Mouse (Mus musculus): Measurements from ENCODE around the gene Tshr. TPM values are rescaled to one million over a fixed set of nuclear protein-coding genes. Genes with fewer than 3 reads are reported as not detected.
A peak's percentile ranks its signal among the peaks of the same experiment; 100 is the strongest.
"Not testable (repeated sequence)": the region's sequence is repeated elsewhere in the genome, so short reads cannot be mapped to it uniquely, and the experiment has no call there.

Tshr gene
- polyA plus RNA-seq, 1 experiment from 2014 or later, result 0.98 TPM

DNA sequence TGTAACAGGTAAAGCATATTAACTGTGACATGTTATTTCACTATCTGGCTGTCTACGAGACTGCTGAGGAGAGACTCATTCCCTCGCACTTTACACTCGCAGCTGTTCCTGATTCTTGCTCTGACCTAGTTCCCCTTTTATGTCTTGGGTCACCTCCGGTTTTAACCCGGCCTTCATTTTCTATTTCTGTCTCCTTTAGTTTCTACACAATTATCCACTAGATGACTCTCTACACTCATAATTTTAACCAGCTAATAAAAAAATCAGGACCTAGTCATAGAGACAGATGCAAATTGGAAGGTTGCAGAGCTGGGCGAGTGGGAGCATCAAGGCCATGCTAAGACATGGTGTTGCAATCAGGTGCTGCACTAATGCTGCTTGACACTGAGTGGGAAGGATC, 150.2 kb downstream of the Tshr start:
- Histone ChIP-seq H3K9ac (ENCODE audit: low read length) (no peak overlapping the region), H3K9me3 (replicated peaks; ENCODE audit: control insufficient read depth, low read length) (no peaks in the 10 kb centered on the region), H3K36me3 (ENCODE audit: control insufficient read depth, insufficient read depth, low read length) (no peaks in the 10 kb centered on the region), H3K4me1 (ENCODE audit: control insufficient read depth, insufficient read depth, low read length) (no peaks in the 10 kb centered on the region), H3K4me2 (ENCODE audit: low read length) (no peak overlapping the region), H3K27me3 (replicated peaks; ENCODE audit: control insufficient read depth, insufficient read depth, low read length) (no peaks in the 10 kb centered on the region), H3K4me3 (ENCODE audit: low read depth, low read length) (no peak overlapping the region), H3K27ac (ENCODE audit: low read depth, low read length) (no peak overlapping the region)
- no peak for ATAC-seq
- WGBS, result 94% methylated on average over 6 of the region's 6 CpGs
- DNase-seq (ENCODE audit: low spot score), result no peak

DNA sequence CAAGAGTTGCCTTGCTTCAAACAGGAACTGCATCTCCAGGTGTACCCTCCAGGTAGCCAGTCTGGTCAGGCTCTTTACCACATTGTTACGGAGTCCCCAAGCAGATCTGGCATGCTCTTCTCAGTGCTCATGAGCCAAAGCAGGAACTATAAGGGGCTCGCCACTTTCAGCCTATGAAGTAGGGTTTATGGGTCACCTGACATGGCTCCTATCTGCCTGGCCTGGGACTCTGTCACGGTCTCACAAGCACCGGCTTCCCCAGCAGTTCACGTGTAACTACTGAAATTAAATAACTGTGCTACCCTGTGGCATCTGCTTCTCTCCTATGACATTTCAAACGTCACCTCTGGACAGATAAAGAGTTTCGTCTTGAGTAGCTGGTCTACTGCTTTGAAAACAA, 155.8 kb downstream of the Tshr start:
- H3K4me1 ChIP-seq (ENCODE audit: control insufficient read depth, insufficient read depth, low read length), result no peaks in the 10 kb centered on the region
- 95% methylated on average over 7 of the region's 7 CpGs for WGBS

DNA sequence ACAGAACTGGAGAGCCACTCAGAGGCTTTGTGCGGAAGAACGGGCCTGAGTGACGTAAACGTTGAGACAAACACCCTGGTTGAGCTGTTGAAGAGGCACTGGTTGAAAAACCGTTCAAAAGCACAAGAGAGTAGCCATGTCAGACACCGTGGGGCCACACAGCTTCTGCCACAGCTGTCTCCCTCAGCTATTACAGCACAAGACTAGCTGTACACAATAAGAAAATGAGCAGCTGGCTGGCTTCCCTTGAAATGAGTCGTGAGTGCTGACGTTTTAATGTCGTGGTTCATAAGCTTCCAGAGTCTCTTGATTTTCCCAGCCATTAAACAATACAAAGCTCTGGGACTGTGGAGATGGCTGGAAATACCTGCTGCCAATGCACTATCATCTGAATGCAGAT, 165.1 kb downstream of the Tshr start:
- Histone ChIP-seq H3K4me3 (ENCODE audit: low read depth, low read length) (no peak overlapping the region), H3K36me3 (ENCODE audit: control insufficient read depth, insufficient read depth, low read length) (no peaks in the 10 kb centered on the region), H3K9ac (ENCODE audit: low read length) (no peak overlapping the region), H3K9me3 (replicated peaks; ENCODE audit: control insufficient read depth, low read length) (no peaks in the 10 kb centered on the region), H3K27ac (ENCODE audit: low read depth, low read length) (peak overlapping the region; percentile 2; the same call in 1 of the 2 replicates), H3K27me3 (replicated peaks; ENCODE audit: control insufficient read depth, insufficient read depth, low read length) (no peaks in the 10 kb centered on the region), H3K4me1 (ENCODE audit: control insufficient read depth, insufficient read depth, low read length) (peaks cover 5% of the 10 kb centered on the region; the same call in 1 of the 2 replicates), H3K4me2 (ENCODE audit: low read length) (no peak overlapping the region)
- WGBS, result 59% methylated on average over 9 of the region's 9 CpGs
- no peak for ATAC-seq
- DNase-seq (ENCODE audit: low spot score), result peak; percentile 51

More for the DNA sequence above, 155.8 kb downstream of the Tshr start:
- Histone ChIP-seq H3K27me3 (replicated peaks; ENCODE audit: control insufficient read depth, insufficient read depth, low read length) (no peaks in the 10 kb centered on the region), H3K9me3 (replicated peaks; ENCODE audit: control insufficient read depth, low read length) (no peaks in the 10 kb centered on the region), H3K9ac (ENCODE audit: low read length) (no peak overlapping the region), H3K36me3 (ENCODE audit: control insufficient read depth, insufficient read depth, low read length) (no peaks in the 10 kb centered on the region), H3K4me2 (ENCODE audit: low read length) (no peak overlapping the region), H3K27ac (ENCODE audit: low read depth, low read length) (no peak overlapping the region), H3K4me3 (ENCODE audit: low read depth, low read length) (no peak overlapping the region)
- ATAC-seq, result no peak
- no peak for DNase-seq (ENCODE audit: low spot score)

DNA sequence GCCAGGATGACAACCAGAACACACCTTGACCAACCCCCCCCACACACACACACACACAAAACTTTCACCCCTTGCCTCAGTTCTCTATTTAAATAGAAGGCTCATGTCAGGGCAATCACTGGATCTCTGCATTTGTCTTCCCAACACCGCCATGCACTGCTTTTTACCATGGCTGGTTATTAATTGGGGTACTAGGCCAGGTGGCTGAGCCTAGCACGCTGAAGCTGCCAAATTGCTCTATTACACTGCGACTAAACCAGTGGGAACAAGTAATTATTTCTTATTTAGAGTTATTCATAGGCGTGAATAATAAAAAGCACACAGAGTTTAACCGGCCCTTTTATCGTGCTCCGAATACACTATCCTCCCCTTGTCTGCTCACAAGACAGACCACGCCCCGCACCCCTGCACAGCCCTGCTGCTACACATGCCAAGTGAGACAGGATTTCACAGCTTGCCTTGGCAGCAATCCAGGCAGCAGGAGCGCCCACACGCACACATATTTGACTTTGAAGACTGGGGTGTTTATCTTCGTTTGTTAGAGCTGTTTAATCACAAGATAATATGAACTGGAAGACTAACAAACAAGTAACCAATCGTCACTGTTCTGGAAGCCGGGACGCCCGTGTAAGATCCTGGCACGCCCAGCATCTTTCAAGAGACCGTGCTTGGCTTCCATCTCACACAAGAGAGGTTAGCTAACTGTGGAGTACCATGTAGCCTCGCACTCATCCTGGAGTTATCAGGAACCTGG, 167.6 kb downstream of the Tshr start:
- peak; percentile 97 for DNase-seq (ENCODE audit: low spot score)
- Histone ChIP-seq H3K27ac (ENCODE audit: low read depth, low read length) (peak overlapping the region; percentile 63; the same call in 1 of the 2 replicates), H3K36me3 (ENCODE audit: control insufficient read depth, insufficient read depth, low read length) (peaks cover 2% of the 10 kb centered on the region; the same call in 1 of the 2 replicates), H3K4me1 (ENCODE audit: control insufficient read depth, insufficient read depth, low read length) (peaks cover 5% of the 10 kb centered on the region; the same call in 1 of the 2 replicates), H3K27me3 (replicated peaks; ENCODE audit: control insufficient read depth, insufficient read depth, low read length) (no peaks in the 10 kb centered on the region), H3K4me2 (ENCODE audit: low read length) (peak overlapping the region; percentile 22), H3K9me3 (replicated peaks; ENCODE audit: control insufficient read depth, low read length) (no peaks in the 10 kb centered on the region), H3K9ac (ENCODE audit: low read length) (no peak overlapping the region), H3K4me3 (ENCODE audit: low read depth, low read length) (no peak overlapping the region)
- peak; percentile 98 for ATAC-seq
- WGBS, result 6% methylated on average over 19 of the region's 19 CpGs

DNA sequence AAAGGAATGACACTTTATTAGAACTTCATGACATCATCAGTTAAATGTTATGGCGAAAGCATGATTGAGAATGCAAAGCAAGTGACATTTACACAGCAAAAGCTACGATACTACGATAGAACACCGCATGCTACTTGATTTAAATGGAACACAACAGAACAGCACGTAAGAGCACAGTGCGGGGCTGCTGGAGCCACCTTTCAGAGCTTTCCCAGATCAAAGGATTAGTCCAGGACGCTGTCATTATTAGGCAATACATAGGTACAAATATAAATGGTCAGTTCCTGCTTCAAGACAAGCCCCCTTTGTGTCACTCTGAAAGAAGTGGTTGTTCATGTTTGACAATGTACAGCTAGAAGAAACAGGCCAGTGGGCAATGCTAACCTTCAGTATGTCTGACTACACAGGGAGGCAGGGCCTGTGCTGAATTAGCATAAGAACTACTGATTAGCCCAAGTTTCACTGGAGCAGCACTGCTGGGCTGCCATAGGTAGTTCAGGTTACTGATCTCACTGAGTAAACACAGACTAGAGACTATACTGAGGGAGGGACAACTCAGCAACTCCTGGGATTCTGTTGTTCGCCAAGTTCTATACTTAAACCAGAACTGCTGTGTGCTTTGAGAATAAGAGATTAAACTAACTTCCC, 173.1 kb downstream of the Tshr start:
- not testable (repeated sequence) for H3K4me2 ChIP-seq (ENCODE audit: low read length); H3K9ac ChIP-seq (ENCODE audit: low read length); DNase-seq (ENCODE audit: low spot score); H3K27me3 ChIP-seq (replicated peaks; ENCODE audit: control insufficient read depth, insufficient read depth, low read length); H3K4me1 ChIP-seq (ENCODE audit: control insufficient read depth, insufficient read depth, low read length); H3K27ac ChIP-seq (ENCODE audit: low read depth, low read length); H3K9me3 ChIP-seq (replicated peaks; ENCODE audit: control insufficient read depth, low read length); H3K4me3 ChIP-seq (ENCODE audit: low read depth, low read length)
- H3K36me3 ChIP-seq (ENCODE audit: control insufficient read depth, insufficient read depth, low read length), result peaks cover 13% of the 10 kb centered on the region
- WGBS, result 51% methylated on average over 8 of the region's 8 CpGs
- peak; percentile 43; the same call in 1 of the 2 replicates for ATAC-seq

DNA sequence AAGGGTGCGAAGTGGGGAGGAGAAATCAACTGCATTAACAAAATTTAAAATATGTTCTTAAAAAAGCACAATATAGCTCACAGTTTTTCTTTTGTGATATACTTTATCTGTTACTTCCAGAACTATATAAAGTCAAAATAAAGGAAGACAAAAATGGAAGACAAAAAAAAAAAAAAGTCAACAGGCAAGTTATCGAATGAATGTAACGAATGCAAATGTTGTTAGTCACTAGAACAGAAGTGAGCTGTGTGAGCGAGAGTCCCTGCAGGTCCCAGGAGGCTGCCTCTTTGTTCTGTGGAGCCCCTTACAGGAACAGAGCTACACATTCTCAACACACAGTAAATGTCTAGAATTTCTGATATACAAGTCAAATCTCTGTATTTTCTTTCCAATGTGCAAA, 173.8 kb downstream of the Tshr start:
- not testable (repeated sequence) for H3K9me3 ChIP-seq (replicated peaks; ENCODE audit: control insufficient read depth, low read length); H3K4me2 ChIP-seq (ENCODE audit: low read length); H3K4me1 ChIP-seq (ENCODE audit: control insufficient read depth, insufficient read depth, low read length); H3K27me3 ChIP-seq (replicated peaks; ENCODE audit: control insufficient read depth, insufficient read depth, low read length); H3K27ac ChIP-seq (ENCODE audit: low read depth, low read length); H3K9ac ChIP-seq (ENCODE audit: low read length); DNase-seq (ENCODE audit: low spot score); H3K4me3 ChIP-seq (ENCODE audit: low read depth, low read length)
- peaks cover 20% of the 10 kb centered on the region for H3K36me3 ChIP-seq (ENCODE audit: control insufficient read depth, insufficient read depth, low read length)
- ATAC-seq, result 0 out of 2 replicates have a peak, but pooled peaks have one; percentile 41
- 57% methylated on average over 4 of the region's 4 CpGs for WGBS

DNA sequence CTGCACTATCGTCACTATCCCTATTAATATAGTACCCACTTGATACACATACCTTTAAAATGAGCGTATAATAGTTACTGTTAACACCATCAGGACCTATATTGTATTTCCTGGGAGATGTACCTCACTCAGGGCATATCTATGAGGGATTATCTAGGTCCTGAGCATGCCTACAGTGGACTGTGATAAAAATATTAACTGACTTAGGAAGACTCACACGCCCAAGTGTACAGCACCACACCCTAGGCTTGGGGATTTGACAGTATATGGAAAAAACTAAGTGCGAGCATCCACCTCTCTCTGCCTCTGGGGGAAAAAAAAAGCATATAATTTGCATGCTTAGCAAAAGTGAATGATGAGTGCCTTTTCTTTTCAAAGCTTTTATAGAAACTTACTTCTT, 182.8 kb downstream of the Tshr start:
- ATAC-seq, result no peak
- H3K27ac ChIP-seq (ENCODE audit: low read depth, low read length), result no peak overlapping the region
- 97% methylated on average over 4 of the region's 4 CpGs for WGBS

DNA sequence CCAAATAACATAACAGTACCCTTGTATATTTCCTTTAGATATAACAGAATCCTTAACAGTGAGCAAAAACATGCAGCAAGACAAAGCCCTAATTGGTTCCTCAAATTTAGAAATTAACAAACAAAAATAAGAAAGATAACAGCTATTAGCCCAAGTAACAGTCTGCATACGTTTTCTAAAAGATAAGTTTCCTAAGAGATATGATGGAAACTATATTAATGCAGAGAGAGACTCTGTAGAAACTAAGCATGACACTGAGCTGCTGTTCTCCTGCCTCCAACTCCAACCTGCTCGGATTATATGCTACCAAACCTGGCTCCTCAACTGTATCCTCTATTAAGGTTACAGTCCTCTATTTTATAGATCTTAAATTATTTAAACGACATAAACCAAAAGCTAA, 184.9 kb downstream of the Tshr start:
- DNase-seq (ENCODE audit: low spot score), result no peak
- H3K36me3 ChIP-seq (ENCODE audit: control insufficient read depth, insufficient read depth, low read length), result peaks cover 79% of the 10 kb centered on the region
- no peaks in the 10 kb centered on the region for H3K9me3 ChIP-seq (replicated peaks; ENCODE audit: control insufficient read depth, low read length)
- no peak overlapping the region for H3K27ac ChIP-seq (ENCODE audit: low read depth, low read length)
- H3K27me3 ChIP-seq (replicated peaks; ENCODE audit: control insufficient read depth, insufficient read depth, low read length), result no peaks in the 10 kb centered on the region
- no peaks in the 10 kb centered on the region for H3K4me1 ChIP-seq (ENCODE audit: control insufficient read depth, insufficient read depth, low read length)
- H3K4me2 ChIP-seq (ENCODE audit: low read length), result no peak overlapping the region
- no peak overlapping the region for H3K4me3 ChIP-seq (ENCODE audit: low read depth, low read length)
- no peak overlapping the region for H3K9ac ChIP-seq (ENCODE audit: low read length)
- no peak for ATAC-seq
- WGBS, result 89% methylated on average over 3 of the region's 3 CpGs

More for the DNA sequence above, 182.8 kb downstream of the Tshr start:
- DNase-seq (ENCODE audit: low spot score), result no peak
- Histone ChIP-seq H3K9me3 (replicated peaks; ENCODE audit: control insufficient read depth, low read length) (no peaks in the 10 kb centered on the region), H3K4me1 (ENCODE audit: control insufficient read depth, insufficient read depth, low read length) (no peaks in the 10 kb centered on the region), H3K36me3 (ENCODE audit: control insufficient read depth, insufficient read depth, low read length) (peaks cover 79% of the 10 kb centered on the region), H3K9ac (ENCODE audit: low read length) (no peak overlapping the region), H3K27me3 (replicated peaks; ENCODE audit: control insufficient read depth, insufficient read depth, low read length) (no peaks in the 10 kb centered on the region), H3K4me2 (ENCODE audit: low read length) (no peak overlapping the region), H3K4me3 (ENCODE audit: low read depth, low read length) (no peak overlapping the region)

DNA sequence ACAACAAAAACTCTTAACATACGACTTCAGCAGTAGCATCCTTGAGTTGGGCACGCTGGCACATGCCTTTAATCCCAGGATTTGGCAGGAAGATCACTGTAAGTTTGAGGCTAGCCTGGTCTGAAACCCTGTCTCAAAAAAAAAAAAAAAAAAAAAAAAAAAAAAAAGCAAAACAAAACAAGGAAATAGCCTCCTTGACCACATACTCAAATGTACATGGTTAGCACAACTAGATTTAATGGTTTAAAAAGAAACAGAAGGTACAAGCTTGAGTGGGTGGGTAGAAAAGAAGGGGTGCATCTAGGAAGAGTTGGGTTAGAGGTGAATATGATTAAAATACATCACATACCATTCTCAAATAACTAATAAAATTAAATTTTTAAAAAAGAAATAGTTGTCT, 187.3 kb downstream of the Tshr start:
- H3K4me1 ChIP-seq (ENCODE audit: control insufficient read depth, insufficient read depth, low read length), result no peaks in the 10 kb centered on the region
- no peak overlapping the region for H3K27ac ChIP-seq (ENCODE audit: low read depth, low read length)
- DNase-seq (ENCODE audit: low spot score) (no peak), ATAC-seq (no peak)
- 88% methylated on average over 2 of the region's 2 CpGs for WGBS
- H3K27me3 ChIP-seq (replicated peaks; ENCODE audit: control insufficient read depth, insufficient read depth, low read length), result no peaks in the 10 kb centered on the region
- no peak overlapping the region for H3K4me3 ChIP-seq (ENCODE audit: low read depth, low read length)
- peaks cover 76% of the 10 kb centered on the region for H3K36me3 ChIP-seq (ENCODE audit: control insufficient read depth, insufficient read depth, low read length)
- H3K9me3 ChIP-seq (replicated peaks; ENCODE audit: control insufficient read depth, low read length), result no peaks in the 10 kb centered on the region
- H3K9ac ChIP-seq (ENCODE audit: low read length), result no peak overlapping the region
- H3K4me2 ChIP-seq (ENCODE audit: low read length), result no peak overlapping the region
